ENCODE assay signal across 19 mouse cellular contexts in genomic region chrX:71274150-71274549, GRCm38 (mm10).
"Had no signal": no experiment of that assay in that cellular context is flagged by ENCODE, and none has a peak within 500 bp of the region (broad histone marks: within the 10 kb centered on the region; RNA-seq: fewer than 3 reads in every experiment).

No protein-coding gene starts in this region.

- H3K4me3 ChIP-seq: liver, embryonic 15.5 days; lung, embryonic 15.5 days; megakaryocyte, embryonic 14.5 days; midbrain, embryonic 13.5 days; midbrain, embryonic 15.5 days; neural tube, embryonic 13.5 days; neural tube, embryonic 15.5 days; stomach, embryonic 15.5 days had no signal

- H3K4me1 ChIP-seq: liver, embryonic 15.5 days; lung, embryonic 15.5 days; megakaryocyte, embryonic 14.5 days; midbrain, embryonic 13.5 days; midbrain, embryonic 15.5 days; neural tube, embryonic 13.5 days; neural tube, embryonic 15.5 days; stomach, embryonic 15.5 days had no signal

- H3K27ac ChIP-seq: liver, embryonic 15.5 days; lung, embryonic 15.5 days; macrophage; midbrain, embryonic 13.5 days; midbrain, embryonic 15.5 days; neural tube, embryonic 13.5 days; neural tube, embryonic 15.5 days; stomach, embryonic 15.5 days; stomach, postnatal 0 days had no signal

- ATAC-seq: liver, postnatal 0 days; lung, postnatal 0 days; midbrain, embryonic 13.5 days; midbrain, embryonic 15.5 days had no signal

- DNase-seq: liver, postnatal 0 days; lung, adult 2 months; lung, postnatal 14 days; lung, postnatal 36 days; right cerebral cortex, postnatal 14 days; thymus, adult 18-20 months; thymus, postnatal 14 days; thymus, postnatal 36 days had no signal
